Mouse (Mus musculus): ENCODE results near the gene Best1. TPM values are rescaled to one million over a fixed set of nuclear protein-coding genes. Genes with fewer than 3 reads are reported as not detected.
A peak's percentile ranks its signal among the peaks of the same experiment; 100 is the strongest.

Best1 gene
- polyA plus RNA-seq, 1 experiment from 2014 or later, result 0.76 TPM

DNA sequence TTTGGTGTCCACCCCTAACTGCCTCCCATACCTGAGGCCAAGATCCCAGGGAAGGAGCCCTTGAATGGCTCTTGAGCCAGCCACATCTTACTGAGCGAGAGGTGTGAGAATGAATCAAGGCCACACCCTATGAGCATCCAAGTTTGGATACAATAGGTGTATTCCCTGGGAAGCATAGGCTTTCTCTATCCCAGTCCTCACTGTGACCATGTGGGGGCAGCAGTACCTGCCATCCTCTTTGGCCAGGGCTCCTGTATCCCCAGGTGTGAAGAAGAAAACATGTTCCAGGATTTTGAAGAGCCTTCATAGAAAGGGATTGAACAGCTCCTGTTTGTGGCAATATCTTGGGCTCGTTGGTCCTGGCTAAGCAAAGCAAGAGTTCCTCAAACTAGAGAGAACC, 38.2 kb upstream of the Best1 start:
- ATAC-seq, result no peak
- no peaks in the 10 kb centered on the region for H3K9me3 ChIP-seq (replicated peaks)
- 0 out of 2 replicates have a peak, but pooled peaks cover 6% of the 10 kb centered on the region for H3K27me3 ChIP-seq
- peaks cover 22% of the 10 kb centered on the region for H3K4me1 ChIP-seq
- H3K4me3 ChIP-seq, result no peak overlapping the region
- no peaks in the 10 kb centered on the region for H3K36me3 ChIP-seq (ENCODE audit: poor library complexity, severe bottlenecking)
- no peak overlapping the region for H3K27ac ChIP-seq
- H3K4me2 ChIP-seq, result no peak overlapping the region
- H3K9ac ChIP-seq, result no peak overlapping the region
- 91% methylated on average over 2 of the region's 2 CpGs for WGBS

DNA sequence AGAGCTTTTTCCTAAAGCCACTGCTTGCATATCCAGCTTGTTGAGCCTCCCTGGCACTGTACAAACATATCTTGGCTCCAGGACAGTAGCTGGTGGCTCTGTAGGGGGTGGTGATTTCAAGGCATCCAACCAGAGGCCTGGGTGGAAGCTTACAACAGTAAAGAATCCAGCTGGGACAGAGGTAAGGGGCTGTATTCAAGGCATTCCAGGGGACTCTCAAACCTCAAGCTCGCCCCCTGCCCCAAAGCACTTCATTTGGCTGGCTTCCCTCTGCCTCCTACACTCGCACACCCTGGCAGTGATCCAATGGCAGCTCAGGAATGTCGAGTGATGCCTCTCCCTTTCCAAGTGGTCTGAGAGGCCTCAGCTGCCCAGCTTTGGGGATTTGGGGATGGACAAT, 37.5 kb upstream of the Best1 start:
- 22% methylated on average over 3 of the region's 3 CpGs for WGBS

DNA sequence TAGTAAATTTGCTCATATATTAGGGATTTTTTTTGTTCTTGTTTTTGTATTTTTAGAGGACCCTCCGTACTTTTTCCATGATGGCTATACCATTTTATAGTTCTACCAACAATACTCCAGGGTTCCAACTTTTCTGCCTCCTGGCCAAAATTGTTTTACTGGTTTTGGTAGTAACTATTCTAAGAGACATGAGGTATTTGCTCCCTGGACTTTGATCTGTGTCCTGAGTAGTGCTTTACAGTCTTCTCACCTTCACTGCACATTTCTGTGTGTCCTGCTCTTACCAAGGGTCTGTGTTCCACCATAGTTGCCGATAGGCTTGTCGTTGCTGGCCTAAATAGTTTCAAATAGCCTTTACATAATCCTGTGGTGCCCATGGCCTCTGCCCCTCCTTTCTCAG, 36.9 kb upstream of the Best1 start:
- Histone ChIP-seq H3K4me3 (no peak overlapping the region), H3K27ac (no peak overlapping the region), H3K27me3 (0 out of 2 replicates have a peak, but pooled peaks cover 6% of the 10 kb centered on the region), H3K4me1 (peaks cover 22% of the 10 kb centered on the region), H3K4me2 (no peak overlapping the region), H3K36me3 (ENCODE audit: poor library complexity, severe bottlenecking) (no peaks in the 10 kb centered on the region), H3K9me3 (replicated peaks) (no peaks in the 10 kb centered on the region), H3K9ac (no peak overlapping the region)
- ATAC-seq, result no peak
- WGBS, result 75% methylated on average over 3 of the region's 3 CpGs

More for the DNA sequence above, 37.5 kb upstream of the Best1 start:
- H3K4me1 ChIP-seq, result peaks cover 22% of the 10 kb centered on the region
- H3K4me3 ChIP-seq, result no peak overlapping the region
- no peak overlapping the region for H3K4me2 ChIP-seq
- H3K9ac ChIP-seq, result no peak overlapping the region
- H3K36me3 ChIP-seq (ENCODE audit: poor library complexity, severe bottlenecking), result no peaks in the 10 kb centered on the region
- no peaks in the 10 kb centered on the region for H3K9me3 ChIP-seq (replicated peaks)
- no peak for ATAC-seq
- 0 out of 2 replicates have a peak, but pooled peaks cover 6% of the 10 kb centered on the region for H3K27me3 ChIP-seq
- H3K27ac ChIP-seq, result no peak overlapping the region

DNA sequence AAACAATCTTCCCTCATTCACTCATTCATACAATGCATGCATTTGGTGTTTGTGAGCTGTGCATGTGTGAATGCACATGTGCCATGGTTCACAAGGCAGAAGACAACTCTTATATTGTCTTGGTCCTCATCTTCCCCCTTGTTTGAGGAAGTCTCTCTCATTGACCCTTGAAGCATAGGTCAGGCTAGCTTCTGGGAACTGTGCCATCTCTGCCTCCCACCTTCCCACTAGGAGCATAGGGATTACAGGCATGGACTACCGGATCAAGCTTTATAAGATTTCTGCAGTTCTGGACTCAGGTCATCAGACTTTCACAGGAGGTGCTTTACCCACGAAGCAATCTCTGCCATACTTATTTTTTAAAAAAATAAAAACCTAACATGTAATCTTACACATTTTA, 36.1 kb upstream of the Best1 start:
- H3K27me3 ChIP-seq, result 0 out of 2 replicates have a peak, but pooled peaks cover 6% of the 10 kb centered on the region
- H3K4me1 ChIP-seq, result peaks cover 22% of the 10 kb centered on the region
- H3K4me3 ChIP-seq, result no peak overlapping the region
- H3K36me3 ChIP-seq (ENCODE audit: poor library complexity, severe bottlenecking), result no peaks in the 10 kb centered on the region
- WGBS, result 60% methylated on average over 2 of the region's 2 CpGs
- H3K9ac ChIP-seq, result no peak overlapping the region
- no peak overlapping the region for H3K4me2 ChIP-seq
- ATAC-seq, result no peak
- H3K9me3 ChIP-seq (replicated peaks), result no peaks in the 10 kb centered on the region
- no peak overlapping the region for H3K27ac ChIP-seq

DNA sequence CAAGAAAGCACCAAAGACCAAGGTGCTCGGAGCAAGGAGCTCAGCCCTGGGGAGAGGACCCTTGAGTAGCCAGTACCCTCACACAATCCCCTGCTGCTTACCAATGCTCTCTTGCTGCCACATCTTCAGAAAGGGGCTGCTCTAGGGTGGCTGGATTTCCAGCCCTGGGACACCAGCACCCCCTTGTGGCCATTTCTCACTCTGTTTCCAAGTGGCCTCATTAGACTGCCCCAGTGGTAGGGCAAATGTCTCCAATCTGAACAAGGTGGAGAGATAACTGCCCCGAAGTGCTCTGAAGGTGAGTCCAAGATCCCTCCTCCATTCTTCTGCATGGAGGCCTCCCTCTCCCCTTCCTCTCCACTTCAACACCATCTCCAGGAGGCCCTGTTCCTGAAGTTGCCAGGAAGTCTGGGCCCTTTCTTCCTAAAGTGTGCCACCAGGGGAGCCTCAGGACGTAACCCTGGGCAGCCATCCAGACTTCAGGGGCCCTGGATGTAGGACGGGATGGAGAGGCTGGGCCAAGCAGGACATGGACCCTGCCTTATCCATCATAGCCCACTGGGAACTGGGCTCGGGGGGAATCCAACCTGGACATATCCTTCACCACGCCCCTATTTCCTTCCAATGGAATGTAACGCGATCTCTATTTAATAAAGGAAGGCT, 33.5 kb upstream of the Best1 start:
- no peak overlapping the region for H3K4me3 ChIP-seq
- H3K9ac ChIP-seq, result no peak overlapping the region
- H3K9me3 ChIP-seq (replicated peaks), result no peaks in the 10 kb centered on the region
- no peak overlapping the region for H3K27ac ChIP-seq
- peak; percentile 82 for ATAC-seq
- 49% methylated on average over 8 of the region's 8 CpGs for WGBS
- H3K36me3 ChIP-seq (ENCODE audit: poor library complexity, severe bottlenecking), result no peaks in the 10 kb centered on the region
- H3K4me2 ChIP-seq, result no peak overlapping the region
- 0 out of 2 replicates have a peak, but pooled peaks cover 3% of the 10 kb centered on the region for H3K27me3 ChIP-seq
- peaks cover 7% of the 10 kb centered on the region for H3K4me1 ChIP-seq

DNA sequence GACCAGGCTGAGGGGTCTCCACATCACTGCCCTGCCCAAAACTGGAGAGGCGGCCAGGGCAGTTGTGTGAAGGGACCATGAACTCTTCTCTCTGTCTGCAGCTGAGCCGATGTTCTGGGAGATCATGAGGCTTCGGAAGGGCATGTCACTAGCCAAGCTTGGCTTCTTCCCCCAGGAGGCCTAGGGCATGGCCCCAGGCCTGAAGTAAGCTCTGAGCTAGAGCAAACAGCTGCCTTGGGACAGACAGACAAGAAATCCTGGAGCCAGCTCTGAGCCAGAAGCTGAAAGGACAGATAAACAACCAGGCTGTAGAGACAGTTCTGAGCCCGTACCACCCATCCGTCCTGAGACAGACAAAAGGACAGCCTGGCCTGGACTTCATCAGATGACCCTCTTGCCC, 32.9 kb upstream of the Best1 start:
- 84% methylated on average over 5 of the region's 5 CpGs for WGBS
- Histone ChIP-seq H3K27ac (no peak overlapping the region), H3K4me1 (peaks cover 7% of the 10 kb centered on the region), H3K4me2 (no peak overlapping the region), H3K27me3 (0 out of 2 replicates have a peak, but pooled peaks cover under 1% of the 10 kb centered on the region), H3K9me3 (replicated peaks) (no peaks in the 10 kb centered on the region), H3K4me3 (no peak overlapping the region), H3K9ac (no peak overlapping the region), H3K36me3 (ENCODE audit: poor library complexity, severe bottlenecking) (no peaks in the 10 kb centered on the region)
- no peak for ATAC-seq

DNA sequence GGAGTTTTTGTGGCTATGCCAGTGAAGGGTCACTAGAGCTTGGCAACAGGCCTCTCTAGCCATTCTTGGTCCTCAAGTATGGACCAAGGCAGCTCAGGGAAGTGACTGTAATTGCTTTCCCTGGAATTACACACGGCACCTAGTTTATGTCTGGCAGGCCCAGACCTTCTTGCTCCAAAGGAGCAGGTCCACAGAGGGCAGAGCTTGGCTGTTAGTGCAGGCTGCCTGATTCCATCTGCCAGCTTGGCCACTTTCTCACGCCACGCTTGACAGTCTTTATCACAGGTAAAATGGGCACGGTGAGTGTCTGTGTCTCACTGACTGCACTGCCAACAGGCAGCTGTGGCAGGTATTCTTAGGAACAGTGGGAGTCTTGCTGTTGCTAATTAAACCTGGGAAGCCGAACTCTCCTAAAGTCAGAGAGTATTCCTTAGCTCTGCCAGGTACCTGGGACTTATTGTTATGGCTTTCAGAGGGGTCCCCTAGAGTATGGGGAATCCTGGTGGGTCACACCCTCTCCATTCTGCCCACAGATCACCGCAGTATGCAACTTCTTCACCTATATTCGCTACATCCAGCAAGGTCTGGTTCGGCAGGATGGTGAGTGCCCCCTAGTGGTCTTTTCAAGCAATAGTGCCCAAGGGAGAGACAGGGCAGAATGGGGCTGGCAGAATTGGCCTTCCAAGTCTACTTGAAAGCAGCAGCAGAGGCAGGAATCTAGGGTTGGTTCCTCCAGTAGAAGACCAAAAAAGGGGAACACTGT, 32.0 kb upstream of the Best1 start:
- Histone ChIP-seq H3K36me3 (ENCODE audit: poor library complexity, severe bottlenecking) (no peaks in the 10 kb centered on the region), H3K27ac (no peak overlapping the region), H3K4me1 (no peaks in the 10 kb centered on the region), H3K4me2 (no peak overlapping the region), H3K4me3 (no peak overlapping the region), H3K9me3 (replicated peaks) (no peaks in the 10 kb centered on the region), H3K9ac (no peak overlapping the region), H3K27me3 (no peaks in the 10 kb centered on the region)
- ATAC-seq, result peak; percentile 76
- 31% methylated on average over 8 of the region's 8 CpGs for WGBS

DNA sequence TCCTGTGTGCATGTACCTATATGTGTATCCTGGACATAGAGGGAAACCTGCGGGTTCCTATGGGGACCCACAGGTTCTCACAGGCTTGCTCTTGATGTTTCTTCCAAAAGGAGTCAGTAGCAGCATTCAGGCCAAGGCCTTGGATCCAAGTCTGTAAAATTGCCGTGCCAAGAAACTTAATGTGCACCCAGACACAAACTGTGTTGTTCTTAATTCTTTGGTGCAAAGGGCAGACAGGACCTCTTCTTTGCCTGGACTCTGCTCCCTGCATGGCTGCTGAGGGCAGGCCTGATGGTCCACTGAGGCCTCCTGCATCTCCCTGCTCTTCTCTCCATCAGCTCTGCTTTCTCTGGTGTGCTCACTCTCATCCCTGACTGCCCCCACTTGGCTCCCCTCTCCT, 28.3 kb upstream of the Best1 start:
- H3K36me3 ChIP-seq (ENCODE audit: poor library complexity, severe bottlenecking), result peaks cover 10% of the 10 kb centered on the region
- 90% methylated on average over 2 of the region's 2 CpGs for WGBS
- peaks cover 9% of the 10 kb centered on the region for H3K4me1 ChIP-seq
- H3K27ac ChIP-seq, result no peak overlapping the region
- no peaks in the 10 kb centered on the region for H3K27me3 ChIP-seq
- no peak overlapping the region for H3K9ac ChIP-seq
- no peaks in the 10 kb centered on the region for H3K9me3 ChIP-seq (replicated peaks)
- H3K4me3 ChIP-seq, result no peak overlapping the region
- no peak for ATAC-seq
- no peak overlapping the region for H3K4me2 ChIP-seq

DNA sequence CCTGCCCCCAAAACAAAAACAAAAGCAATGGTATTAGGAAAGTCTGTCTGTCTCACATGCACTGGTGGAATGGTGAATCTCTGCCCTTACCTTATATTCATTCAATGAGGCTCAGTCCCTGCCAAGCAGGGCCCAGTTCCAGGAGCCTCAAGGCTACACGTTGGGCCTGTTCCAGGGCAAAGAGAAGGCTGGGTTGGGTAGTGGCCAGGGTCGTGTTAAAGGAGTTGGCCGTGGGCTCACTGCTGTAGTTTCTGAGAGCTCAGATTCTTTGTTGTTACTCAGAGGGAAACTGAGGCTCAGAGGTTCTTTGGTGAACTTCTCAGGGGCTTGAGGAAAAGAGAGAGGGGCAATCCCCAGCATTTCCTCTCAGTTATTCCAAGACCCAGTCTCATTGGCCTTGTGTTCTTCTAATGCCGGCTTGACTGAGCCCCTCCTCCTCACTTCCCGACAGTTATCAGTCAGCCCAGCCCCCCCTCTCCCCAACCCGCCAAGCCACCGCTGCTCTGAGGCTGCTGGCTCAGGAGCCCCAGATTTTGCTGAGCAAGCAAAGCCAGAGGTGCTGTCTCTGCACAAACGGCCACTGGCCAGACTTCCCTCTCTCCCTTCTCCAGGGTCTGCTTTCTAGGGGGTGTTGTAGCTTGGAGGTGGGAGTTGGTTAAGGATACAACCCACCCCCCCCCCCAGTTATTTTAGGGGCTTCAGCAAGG, 23.9 kb upstream of the Best1 start:
- Histone ChIP-seq H3K4me1 (peaks cover 9% of the 10 kb centered on the region), H3K9me3 (replicated peaks) (no peaks in the 10 kb centered on the region), H3K4me3 (no peak overlapping the region), H3K27me3 (no peaks in the 10 kb centered on the region), H3K9ac (no peak overlapping the region), H3K27ac (peak overlapping the region; percentile 31; the same call in 1 of the 2 replicates), H3K36me3 (ENCODE audit: poor library complexity, severe bottlenecking) (peaks cover 10% of the 10 kb centered on the region), H3K4me2 (0 out of 2 replicates have a peak overlapping the region, but pooled peaks have one; percentile 12)
- peak; percentile 64 for ATAC-seq
- 19% methylated on average over 8 of the region's 8 CpGs for WGBS

DNA sequence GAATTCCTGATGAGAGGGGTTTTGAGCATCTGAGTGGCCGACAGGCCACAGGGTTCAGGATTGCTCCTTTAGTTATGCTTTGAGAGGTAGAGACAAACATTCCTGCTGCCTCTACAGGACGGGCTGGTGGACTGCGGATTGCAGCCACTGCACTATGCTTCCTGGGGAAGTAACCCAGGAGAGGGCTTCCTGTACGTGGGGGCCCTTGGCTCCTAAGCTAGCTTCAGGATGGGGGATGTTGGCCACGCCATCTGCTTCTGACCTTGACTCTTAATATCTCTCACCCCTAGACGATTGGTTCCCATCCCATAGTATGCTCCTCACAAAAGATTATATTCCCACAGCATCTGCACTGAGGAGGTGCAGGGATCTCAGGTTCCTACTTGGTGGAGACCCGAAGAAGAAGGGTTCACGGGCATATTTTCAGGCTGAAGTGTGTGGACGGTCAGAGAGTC, 21.9 kb upstream of the Best1 start:
- ATAC-seq, result no peak
- no peaks in the 10 kb centered on the region for H3K9me3 ChIP-seq (replicated peaks)
- H3K4me2 ChIP-seq, result no peak overlapping the region; the same call in 1 of the 2 replicates
- H3K4me3 ChIP-seq, result no peak overlapping the region
- H3K4me1 ChIP-seq, result peaks cover 19% of the 10 kb centered on the region
- H3K36me3 ChIP-seq (ENCODE audit: poor library complexity, severe bottlenecking), result peaks cover 10% of the 10 kb centered on the region
- no peaks in the 10 kb centered on the region for H3K27me3 ChIP-seq
- 67% methylated on average over 9 of the region's 9 CpGs for WGBS
- no peak overlapping the region for H3K27ac ChIP-seq
- no peak overlapping the region for H3K9ac ChIP-seq

DNA sequence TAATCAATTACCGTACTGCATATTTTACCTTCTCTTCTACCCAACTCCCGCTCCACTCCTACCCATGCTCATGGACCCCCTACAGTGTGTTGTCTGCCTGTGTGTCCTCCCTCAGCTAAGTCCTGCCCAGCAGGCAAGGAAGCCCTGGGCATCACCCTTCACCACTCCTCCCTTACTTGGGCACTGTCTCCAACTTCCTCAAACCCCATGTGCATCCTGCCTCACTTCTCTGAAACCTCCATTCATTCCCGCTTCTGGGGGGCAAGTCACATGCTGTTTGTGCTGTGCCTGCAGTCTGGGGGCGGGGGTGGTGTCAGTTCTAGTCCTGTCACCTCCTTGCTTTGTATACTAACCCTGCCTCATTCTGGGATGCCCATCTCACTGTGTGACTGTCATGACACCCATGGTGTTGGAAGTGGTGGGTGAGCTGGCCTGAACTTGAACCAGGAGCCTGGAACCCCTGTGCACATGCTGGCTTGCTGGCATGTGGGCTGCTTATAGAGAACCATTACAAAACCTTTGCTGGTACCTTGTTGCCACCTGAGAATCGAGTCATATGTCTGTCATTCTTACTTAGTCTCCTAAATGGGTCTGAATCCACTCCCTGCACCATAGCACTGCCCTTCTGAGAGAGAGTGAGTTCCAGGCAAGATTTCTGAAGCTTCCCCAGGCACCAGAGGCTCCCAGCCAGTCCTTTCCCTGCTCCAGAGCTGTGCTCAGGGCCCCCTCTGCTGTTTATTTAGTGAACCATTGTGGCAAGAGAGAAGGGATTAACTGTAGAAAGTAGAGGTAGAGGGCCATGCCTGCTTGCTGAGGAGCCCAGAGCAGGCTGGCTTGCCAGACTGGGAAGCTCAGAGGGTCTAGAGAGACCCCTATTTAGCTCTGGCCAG, 21.2 kb upstream of the Best1 start:
- Histone ChIP-seq H3K9me3 (replicated peaks) (no peaks in the 10 kb centered on the region), H3K4me2 (no peak overlapping the region), H3K27me3 (no peaks in the 10 kb centered on the region), H3K4me1 (peaks cover 23% of the 10 kb centered on the region), H3K9ac (no peak overlapping the region), H3K4me3 (no peak overlapping the region), H3K36me3 (ENCODE audit: poor library complexity, severe bottlenecking) (peaks cover 7% of the 10 kb centered on the region; the same call in 1 of the 2 replicates), H3K27ac (no peak overlapping the region)
- WGBS, result 62% methylated on average over 5 of the region's 5 CpGs
- ATAC-seq, result no peak

Data from forebrain, embryonic 13.5 days (tissue).